Mouse (Mus musculus): ENCODE data around the gene Gm49321. TPM values are rescaled to one million over a fixed set of nuclear protein-coding genes. Genes with fewer than 3 reads are reported as not detected.

Gene Gm49321
- polyA plus RNA-seq, 1 experiment from 2014 or later = 5.7 TPM

GRCm38 (mm10) chr12:73952879-73953278 lies 15.4 kb downstream of the Gm49321 start:
- H3K27ac ChIP-seq (replicated peaks) = no peak overlapping the region
- H3K9me3 ChIP-seq (ENCODE audit: control insufficient read depth, low read length) = no peaks in the 10 kb centered on the region
- H3K9ac ChIP-seq (ENCODE audit: low read length) = 0 out of 2 replicates have a peak overlapping the region, but pooled peaks have one; percentile 8
- no peaks in the 10 kb centered on the region; the same call in 1 of the 2 replicates for H3K4me1 ChIP-seq (replicated peaks; ENCODE audit: control insufficient read depth, insufficient read depth)
- H3K36me3 ChIP-seq (ENCODE audit: control insufficient read depth, insufficient read depth, low read length) = no peaks in the 10 kb centered on the region
- H3K4me2 ChIP-seq (replicated peaks; ENCODE audit: low read depth) = peak overlapping the region; percentile 46
- peak overlapping the region; percentile 24 for H3K4me3 ChIP-seq (ENCODE audit: low read depth, low read length)
- no peak for ATAC-seq (ENCODE audit: low FRiP score, low TSS enrichment)
- no peaks in the 10 kb centered on the region for H3K27me3 ChIP-seq (ENCODE audit: control insufficient read depth, insufficient read depth, low read length)
- WGBS = 11% methylated on average over 15 of the region's 15 CpGs
- peak; percentile 37 for DNase-seq (ENCODE audit: low spot score)
- TF ChIP-seq CTCF (IDR thresholded peaks at IDR 0.05; ENCODE audit: low read depth) = no peak

GRCm38 (mm10) chr12:73953420-73954186 lies 16.1 kb downstream of the Gm49321 start:
- WGBS = 34% methylated on average over 14 of the region's 14 CpGs
- ATAC-seq (ENCODE audit: low FRiP score, low TSS enrichment) = no peak
- H3K4me1 ChIP-seq (replicated peaks; ENCODE audit: control insufficient read depth, insufficient read depth) = no peaks in the 10 kb centered on the region; the same call in 1 of the 2 replicates

GRCm38 (mm10) chr12:73954785-73955184 lies 17.3 kb downstream of the Gm49321 start:
- WGBS = 45% methylated on average over 5 of the region's 5 CpGs
- Histone ChIP-seq H3K27ac (replicated peaks) (no peak overlapping the region), H3K36me3 (ENCODE audit: control insufficient read depth, insufficient read depth, low read length) (no peaks in the 10 kb centered on the region), H3K27me3 (ENCODE audit: control insufficient read depth, insufficient read depth, low read length) (no peaks in the 10 kb centered on the region), H3K4me3 (ENCODE audit: low read depth, low read length) (no peak overlapping the region), H3K4me2 (replicated peaks; ENCODE audit: low read depth) (no peak overlapping the region), H3K4me1 (replicated peaks; ENCODE audit: control insufficient read depth, insufficient read depth) (no peaks in the 10 kb centered on the region; the same call in 1 of the 2 replicates), H3K9me3 (ENCODE audit: control insufficient read depth, low read length) (no peaks in the 10 kb centered on the region), H3K9ac (ENCODE audit: low read length) (no peak overlapping the region)
- no peak for DNase-seq (ENCODE audit: low spot score)
- TF ChIP-seq EP300 (optimal IDR thresholded peaks at IDR 0.05) = no peak
- TF ChIP-seq CTCF (IDR thresholded peaks at IDR 0.05; ENCODE audit: low read depth) = no peak
- no peak for ATAC-seq (ENCODE audit: low FRiP score, low TSS enrichment)

More at GRCm38 (mm10) chr12:73953420-73954186, 16.1 kb downstream of the Gm49321 start:
- H3K36me3 ChIP-seq (ENCODE audit: control insufficient read depth, insufficient read depth, low read length) = no peaks in the 10 kb centered on the region
- H3K9me3 ChIP-seq (ENCODE audit: control insufficient read depth, low read length) = no peaks in the 10 kb centered on the region
- no peak for TF ChIP-seq CTCF (IDR thresholded peaks at IDR 0.05; ENCODE audit: low read depth)
- no peak for TF ChIP-seq EP300 (optimal IDR thresholded peaks at IDR 0.05)
- no peak overlapping the region for H3K27ac ChIP-seq (replicated peaks)
- DNase-seq (ENCODE audit: low spot score) = no peak
- peak overlapping the region; percentile 46 for H3K4me2 ChIP-seq (replicated peaks; ENCODE audit: low read depth)
- H3K4me3 ChIP-seq (ENCODE audit: low read depth, low read length) = peak overlapping the region; percentile 24
- no peak overlapping the region for H3K9ac ChIP-seq (ENCODE audit: low read length)
- H3K27me3 ChIP-seq (ENCODE audit: control insufficient read depth, insufficient read depth, low read length) = no peaks in the 10 kb centered on the region

GRCm38 (mm10) chr12:73957676-73958075 lies 20.2 kb downstream of the Gm49321 start:
- ATAC-seq (ENCODE audit: low FRiP score, low TSS enrichment) (no peak), DNase-seq (ENCODE audit: low spot score) (no peak)
- Histone ChIP-seq H3K27me3 (ENCODE audit: control insufficient read depth, insufficient read depth, low read length) (no peaks in the 10 kb centered on the region), H3K4me3 (ENCODE audit: low read depth, low read length) (no peak overlapping the region), H3K4me2 (replicated peaks; ENCODE audit: low read depth) (no peak overlapping the region), H3K36me3 (ENCODE audit: control insufficient read depth, insufficient read depth, low read length) (no peaks in the 10 kb centered on the region), H3K27ac (replicated peaks) (no peak overlapping the region), H3K9me3 (ENCODE audit: control insufficient read depth, low read length) (no peaks in the 10 kb centered on the region), H3K9ac (ENCODE audit: low read length) (no peak overlapping the region), H3K4me1 (replicated peaks; ENCODE audit: control insufficient read depth, insufficient read depth) (no peaks in the 10 kb centered on the region; the same call in 1 of the 2 replicates)
- no peak for TF ChIP-seq EP300 (optimal IDR thresholded peaks at IDR 0.05)
- no peak for TF ChIP-seq CTCF (IDR thresholded peaks at IDR 0.05; ENCODE audit: low read depth)
- WGBS = 41% methylated on average over 3 of the region's 3 CpGs

GRCm38 (mm10) chr12:73958830-73959229 lies 21.4 kb downstream of the Gm49321 start:
- WGBS = 80% methylated on average over 2 of the region's 2 CpGs
- no peaks in the 10 kb centered on the region for H3K9me3 ChIP-seq (ENCODE audit: control insufficient read depth, low read length)
- no peak for ATAC-seq (ENCODE audit: low FRiP score, low TSS enrichment)
- no peak for TF ChIP-seq CTCF (IDR thresholded peaks at IDR 0.05; ENCODE audit: low read depth)
- H3K27me3 ChIP-seq (ENCODE audit: control insufficient read depth, insufficient read depth, low read length) = no peaks in the 10 kb centered on the region
- H3K36me3 ChIP-seq (ENCODE audit: control insufficient read depth, insufficient read depth, low read length) = no peaks in the 10 kb centered on the region
- H3K4me1 ChIP-seq (replicated peaks; ENCODE audit: control insufficient read depth, insufficient read depth) = no peaks in the 10 kb centered on the region
- DNase-seq (ENCODE audit: low spot score) = no peak
- H3K4me3 ChIP-seq (ENCODE audit: low read depth, low read length) = no peak overlapping the region
- H3K4me2 ChIP-seq (replicated peaks; ENCODE audit: low read depth) = no peak overlapping the region
- no peak overlapping the region for H3K27ac ChIP-seq (replicated peaks)
- H3K9ac ChIP-seq (ENCODE audit: low read length) = no peak overlapping the region

All from stomach, postnatal 0 days (tissue).